In the genomic region with DNA sequence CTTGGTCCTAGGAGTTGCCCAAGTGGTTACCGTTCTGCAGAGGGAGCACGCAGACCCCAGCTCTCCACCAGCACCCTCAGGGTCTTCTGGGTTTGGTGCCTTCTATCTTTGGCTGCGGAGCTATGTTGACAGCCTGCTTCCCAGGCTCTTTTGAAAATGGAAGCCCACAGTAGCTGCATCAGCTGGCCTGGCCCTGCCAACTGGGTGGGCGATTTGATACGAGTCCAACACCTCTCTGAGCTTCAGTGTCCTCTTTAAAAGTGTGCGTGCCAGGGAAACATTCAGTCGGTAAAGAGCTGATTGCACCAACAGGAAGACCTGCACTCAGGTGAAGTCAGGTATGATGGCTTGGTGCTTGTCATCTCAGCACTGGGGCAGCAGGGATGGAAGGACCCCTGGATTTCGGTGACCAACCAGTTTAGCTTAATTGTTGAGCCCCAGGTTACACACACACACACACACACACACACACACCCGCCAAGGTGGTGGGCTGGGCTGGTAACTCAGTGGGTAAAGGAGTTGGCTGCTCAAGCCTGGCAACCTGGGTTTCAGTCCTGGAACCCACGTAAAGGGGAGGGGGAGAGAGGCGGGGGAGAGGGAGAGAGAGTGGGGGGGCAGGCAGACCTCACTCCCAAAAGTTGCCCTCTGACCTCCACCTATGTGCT, we compare ENCODE assay signal across 9 mouse cellular contexts. TPM values are rescaled to one million over a fixed set of nuclear protein-coding genes. Genes with fewer than 3 reads are reported as not detected.
DNase-seq lines count a peak whose midpoint lies in the region; ATAC-seq and TF ChIP-seq lines count a peak whose summit lies in the region.
"Had no signal": no experiment of that assay in that cellular context is flagged by ENCODE, and none has a peak within 500 bp of the region (broad histone marks: within the 10 kb centered on the region; RNA-seq: fewer than 3 reads in every experiment).

No protein-coding gene starts in this region.

- no peaks in the 10 kb centered on the region for H3K9me3 ChIP-seq in kidney, postnatal 0 days (replicated peaks; ENCODE audit: low read length)
- no peaks in the 10 kb centered on the region for H3K9me3 ChIP-seq in forebrain, embryonic 12.5 days
- H3K9me3 ChIP-seq in hindbrain, postnatal 0 days (ENCODE audit: low read length), result no peaks in the 10 kb centered on the region
- H3K9me3 ChIP-seq in midbrain, postnatal 0 days (ENCODE audit: low read length), result no peaks in the 10 kb centered on the region
- H3K9me3 ChIP-seq: embryonic facial prominence, embryonic 13.5 days had no signal

- no peak for DNase-seq in kidney, postnatal 0 days (ENCODE audit: low spot score)
- no peak for DNase-seq in kidney, adult 18-20 months
- DNase-seq in hindbrain, postnatal 0 days (ENCODE audit: low spot score), result no peak
- DNase-seq in midbrain, postnatal 0 days (ENCODE audit: low spot score), result no peak
- no peak for DNase-seq in thymus, postnatal 36 days
- DNase-seq in frontal cortex, postnatal 36 days (ENCODE audit: low spot score in 2 of 2), result no peak
- DNase-seq: retina, postnatal 1 day had no signal

- H3K27me3 ChIP-seq in kidney, postnatal 0 days (ENCODE audit: insufficient read depth, low read length), result no peaks in the 10 kb centered on the region
- H3K27me3 ChIP-seq in forebrain, embryonic 12.5 days, result no peaks in the 10 kb centered on the region
- no peaks in the 10 kb centered on the region for H3K27me3 ChIP-seq in hindbrain, postnatal 0 days (ENCODE audit: insufficient read depth, low read length)
- H3K27me3 ChIP-seq in midbrain, postnatal 0 days (ENCODE audit: insufficient read depth, low read length), result no peaks in the 10 kb centered on the region
- H3K27me3 ChIP-seq: embryonic facial prominence, embryonic 13.5 days had no signal

- H3K27ac ChIP-seq in kidney, postnatal 0 days, result peak overlapping the region; percentile 92
- 0 out of 2 replicates have a peak overlapping the region, but pooled peaks have one; percentile 36 for H3K27ac ChIP-seq in forebrain, embryonic 12.5 days
- H3K27ac ChIP-seq in hindbrain, postnatal 0 days, result peak overlapping the region; percentile 43
- H3K27ac ChIP-seq in midbrain, postnatal 0 days (ENCODE audit: low read depth, low read length), result peak overlapping the region; percentile 12
- H3K27ac ChIP-seq: embryonic facial prominence, embryonic 13.5 days had no signal

- H3K4me3 ChIP-seq in kidney, postnatal 0 days (replicated peaks; ENCODE audit: low read depth, low read length), result no peak overlapping the region
- no peak overlapping the region for H3K4me3 ChIP-seq in forebrain, embryonic 12.5 days (replicated peaks)
- no peak overlapping the region for H3K4me3 ChIP-seq in hindbrain, postnatal 0 days (ENCODE audit: low read length)
- no peak overlapping the region for H3K4me3 ChIP-seq in midbrain, postnatal 0 days (ENCODE audit: low read depth, low read length)
- H3K4me3 ChIP-seq: embryonic facial prominence, embryonic 13.5 days had no signal

- H3K9ac ChIP-seq in kidney, postnatal 0 days (ENCODE audit: low read depth, low read length), result 0 out of 2 replicates have a peak overlapping the region, but pooled peaks have one; percentile 35
- no peak overlapping the region for H3K9ac ChIP-seq in forebrain, embryonic 12.5 days
- no peak overlapping the region for H3K9ac ChIP-seq in hindbrain, postnatal 0 days (replicated peaks; ENCODE audit: low read length)
- no peak overlapping the region for H3K9ac ChIP-seq in midbrain, postnatal 0 days (replicated peaks; ENCODE audit: low read length, poor library complexity, severe bottlenecking)
- H3K9ac ChIP-seq: embryonic facial prominence, embryonic 13.5 days had no signal

- ATAC-seq in kidney, postnatal 0 days (replicated peaks; ENCODE audit: low FRiP score, low read depth), result no peak
- no peak for ATAC-seq in forebrain, embryonic 12.5 days (ENCODE audit: low FRiP score)
- no peak for ATAC-seq in hindbrain, postnatal 0 days
- ATAC-seq in midbrain, postnatal 0 days (ENCODE audit: low FRiP score), result no peak

- H3K4me2 ChIP-seq in kidney, postnatal 0 days (ENCODE audit: low read length), result no peak overlapping the region; the same call in 1 of the 2 replicates
- no peak overlapping the region for H3K4me2 ChIP-seq in forebrain, embryonic 12.5 days
- H3K4me2 ChIP-seq in hindbrain, postnatal 0 days (ENCODE audit: low read depth, low read length), result 0 out of 2 replicates have a peak overlapping the region, but pooled peaks have one; percentile 4
- H3K4me2 ChIP-seq in midbrain, postnatal 0 days (ENCODE audit: low read depth, low read length, poor library complexity, severe bottlenecking), result no peak overlapping the region
- H3K4me2 ChIP-seq: embryonic facial prominence, embryonic 13.5 days had no signal

- no peaks in the 10 kb centered on the region for H3K36me3 ChIP-seq in kidney, postnatal 0 days (ENCODE audit: insufficient read depth, low read length)
- H3K36me3 ChIP-seq in forebrain, embryonic 12.5 days (replicated peaks), result no peaks in the 10 kb centered on the region
- no peaks in the 10 kb centered on the region for H3K36me3 ChIP-seq in hindbrain, postnatal 0 days (ENCODE audit: insufficient read depth, low read length)
- no peaks in the 10 kb centered on the region for H3K36me3 ChIP-seq in midbrain, postnatal 0 days (ENCODE audit: insufficient read depth, low read length)

- peaks cover 72% of the 10 kb centered on the region for H3K4me1 ChIP-seq in kidney, postnatal 0 days (replicated peaks; ENCODE audit: insufficient read depth, low read length)
- H3K4me1 ChIP-seq in forebrain, embryonic 12.5 days, result peaks cover 100% of the 10 kb centered on the region
- peaks cover 54% of the 10 kb centered on the region for H3K4me1 ChIP-seq in hindbrain, postnatal 0 days (ENCODE audit: insufficient read depth, low read length)
- H3K4me1 ChIP-seq in midbrain, postnatal 0 days (ENCODE audit: insufficient read depth, low read length), result peaks cover 26% of the 10 kb centered on the region

- no peak for TF ChIP-seq CTCF in kidney, postnatal 0 days (IDR thresholded peaks at IDR 0.05; ENCODE audit: low read depth)
- TF ChIP-seq CTCF in hindbrain, postnatal 0 days (IDR thresholded peaks at IDR 0.05; ENCODE audit: low read depth), result no peak
- no peak for TF ChIP-seq CTCF in midbrain, postnatal 0 days (IDR thresholded peaks at IDR 0.05)

- WGBS in kidney, postnatal 0 days, result 74% methylated on average over 11 of the region's 11 CpGs
- 91% methylated on average over 11 of the region's 11 CpGs for WGBS in forebrain, embryonic 12.5 days
- 56% methylated on average over 11 of the region's 11 CpGs for WGBS in hindbrain, postnatal 0 days
- WGBS in midbrain, postnatal 0 days, result 74% methylated on average over 11 of the region's 11 CpGs

RNA-seq across cellular contexts. Expression of gene Zmiz1, which starts 22.8 kb away (rescaled TPM):
- 25.0 and 26.6 TPM in 2 replicates for polyA plus RNA-seq in kidney, postnatal 0 days (2015; fragmentation: Nextera tagmentation; extraction: Ambion mirVana)
- 64.1 and 68.3 TPM in 2 replicates for polyA plus RNA-seq in forebrain, embryonic 12.5 days (2016; fragmentation: Nextera tagmentation; extraction: Ambion mirVana)
- 129 and 135 TPM in 2 replicates for total RNA-seq in hindbrain, postnatal 0 days (2014; rRNA removed)
- 41.9 and 50.6 TPM in 2 replicates for polyA plus RNA-seq in hindbrain, postnatal 0 days (2015; fragmentation: Nextera tagmentation; extraction: Ambion mirVana)
- total RNA-seq in midbrain, postnatal 0 days (2014; rRNA removed), result 130 and 134 TPM in 2 replicates
- polyA plus RNA-seq in midbrain, postnatal 0 days (2015; fragmentation: Nextera tagmentation; extraction: Ambion mirVana), result 44.0 and 51.7 TPM in 2 replicates

Comparison
In these comparisons a context has a peak if more than half of its experiments do, and no peak if none do; other contexts are left out.
1. H3K27ac ChIP-seq: peak in every context shown above with its lines; median percentile 92 in kidney, postnatal 0 days; 43 in hindbrain, postnatal 0 days; 36 in forebrain, embryonic 12.5 days; 12 in midbrain, postnatal 0 days.